In genomic region chr14:8215208-8215778, GRCm38 (mm10) we compare ENCODE assay signal across 8 mouse cellular contexts. TPM values are rescaled to one million over a fixed set of nuclear protein-coding genes. Genes with fewer than 3 reads are reported as not detected.
A peak's percentile ranks its signal among the peaks of the same experiment; 100 is the strongest.
DNase-seq lines count a peak whose midpoint lies in the region; ATAC-seq and TF ChIP-seq lines count a peak whose summit lies in the region.

No protein-coding gene starts in this region.

- no peak for TF ChIP-seq CTCF in brain, embryonic 14.5 days (IDR thresholded peaks at IDR 0.05; ENCODE audit: borderline replicate concordance, extremely low read depth, insufficient read depth, insufficient read length)

- peaks cover 25% of the 10 kb centered on the region for H3K4me1 ChIP-seq in heart, embryonic 15.5 days (replicated peaks)
- H3K4me1 ChIP-seq in neural tube, embryonic 13.5 days (replicated peaks): peaks cover 44% of the 10 kb centered on the region

- H3K27ac ChIP-seq in heart, embryonic 15.5 days: no peak overlapping the region
- H3K27ac ChIP-seq in neural tube, embryonic 13.5 days (replicated peaks): no peak overlapping the region

- TF ChIP-seq POLR2A in brain, embryonic 14.5 days (IDR thresholded peaks at IDR 0.05; ENCODE audit: borderline replicate concordance, extremely low read depth, insufficient read depth, insufficient read length, poor library complexity, severe bottlenecking): no peak

- peak overlapping the region; percentile 61 for H3K4me3 ChIP-seq in heart, embryonic 15.5 days
- H3K4me3 ChIP-seq in neural tube, embryonic 13.5 days: peak overlapping the region; percentile 63

- peak overlapping the region; percentile 75 for H3K4me2 ChIP-seq in heart, embryonic 15.5 days
- H3K4me2 ChIP-seq in neural tube, embryonic 13.5 days: peak overlapping the region; percentile 82

- 23% methylated on average over 21 of the region's 21 CpGs for WGBS in heart, embryonic 15.5 days
- 27% methylated on average over 21 of the region's 21 CpGs for WGBS in large intestine, adult 2 months
- 19% methylated on average over 21 of the region's 21 CpGs for WGBS in neural tube, embryonic 13.5 days

- H3K9me3 ChIP-seq in heart, embryonic 15.5 days (replicated peaks): no peaks in the 10 kb centered on the region
- H3K9me3 ChIP-seq in neural tube, embryonic 13.5 days: no peaks in the 10 kb centered on the region

- no peaks in the 10 kb centered on the region for H3K36me3 ChIP-seq in heart, embryonic 15.5 days
- no peaks in the 10 kb centered on the region for H3K36me3 ChIP-seq in neural tube, embryonic 13.5 days

- H3K9ac ChIP-seq in heart, embryonic 15.5 days: peak overlapping the region; percentile 95
- H3K9ac ChIP-seq in neural tube, embryonic 13.5 days: peak overlapping the region; percentile 89

- DNase-seq in heart, adult 11 months: peak; percentile 75
- no peak for DNase-seq in heart, adult 9 months (ENCODE audit: low spot score in 2 of 2)
- peak; percentile 51 for DNase-seq in brain, embryonic 14.5 days (ENCODE audit: low read depth)
- DNase-seq in large intestine, adult 2 months (ENCODE audit: low read depth, low spot score): peak; percentile 6
- no peak for DNase-seq in natural killer cell, adult 2 months (ENCODE audit: low spot score in 2 of 2)

- no peaks in the 10 kb centered on the region for H3K27me3 ChIP-seq in heart, embryonic 15.5 days
- H3K27me3 ChIP-seq in neural tube, embryonic 13.5 days: peaks cover 22% of the 10 kb centered on the region

- no peak for ATAC-seq in heart, embryonic 15.5 days (replicated peaks; ENCODE audit: insufficient number of reproducible peaks, insufficient read depth, low FRiP score, low read depth)
- ATAC-seq in neural tube, embryonic 13.5 days (ENCODE audit: low read depth): no peak
- no peak for ATAC-seq in megakaryocyte progenitor cell, adult 5-6 weeks (replicated peaks; ENCODE audit: poor library complexity)

RNA-seq across cellular contexts. Expression of gene Kctd6, which starts 1.4 kb away (rescaled TPM):
- polyA plus RNA-seq in brain, embryonic 14.5 days (2012; rRNA removed): 15.0 and 16.9 TPM in 2 replicates
- polyA plus RNA-seq in heart, embryonic 15.5 days (2015; fragmentation: Nextera tagmentation; extraction: Ambion mirVana): 12.5 and 12.6 TPM in 2 replicates
- polyA plus RNA-seq in large intestine, adult 2 months (2012; rRNA removed): 6.5 and 7.4 TPM in 2 replicates
- 14.5 and 18.7 TPM in 2 replicates for polyA plus RNA-seq in neural tube, embryonic 13.5 days (2015; fragmentation: Nextera tagmentation; extraction: Ambion mirVana)
- 4.2 and 4.7 TPM in 2 replicates for total RNA-seq in megakaryocyte progenitor cell, adult 5-6 weeks (2015)
- total RNA-seq in megakaryocyte progenitor cell, adult 5-6 weeks (2017): 3.9 and 5.2 TPM in 2 replicates

RNA-seq across cellular contexts. Expression of gene Pdhb, which starts 42.5 kb away (rescaled TPM):
- 158 and 181 TPM in 2 replicates for polyA plus RNA-seq in brain, embryonic 14.5 days (2012; rRNA removed)
- polyA plus RNA-seq in heart, embryonic 15.5 days (2015; fragmentation: Nextera tagmentation; extraction: Ambion mirVana): 520 and 606 TPM in 2 replicates
- polyA plus RNA-seq in large intestine, adult 2 months (2012; rRNA removed): 49.9 and 54.7 TPM in 2 replicates
- 259 and 285 TPM in 2 replicates for polyA plus RNA-seq in neural tube, embryonic 13.5 days (2015; fragmentation: Nextera tagmentation; extraction: Ambion mirVana)
- total RNA-seq in megakaryocyte progenitor cell, adult 5-6 weeks (2015): 84.6 and 98.4 TPM in 2 replicates
- 144 and 170 TPM in 2 replicates for total RNA-seq in megakaryocyte progenitor cell, adult 5-6 weeks (2017)

RNA-seq across cellular contexts. Expression of gene Acox2, which starts 43.9 kb away (rescaled TPM):
- polyA plus RNA-seq in brain, embryonic 14.5 days (2012; rRNA removed): not detected in 2 replicates
- 0.82 TPM in 1 of 2 replicates, not detected in the other for polyA plus RNA-seq in heart, embryonic 15.5 days (2015; fragmentation: Nextera tagmentation; extraction: Ambion mirVana)
- 5.5 and 10.6 TPM in 2 replicates for polyA plus RNA-seq in large intestine, adult 2 months (2012; rRNA removed)
- polyA plus RNA-seq in neural tube, embryonic 13.5 days (2015; fragmentation: Nextera tagmentation; extraction: Ambion mirVana): 0.36 TPM in 1 of 2 replicates, not detected in the other
- not detected in 2 replicates for total RNA-seq in megakaryocyte progenitor cell, adult 5-6 weeks (2015)
- total RNA-seq in megakaryocyte progenitor cell, adult 5-6 weeks (2017): not detected in 2 replicates

Comparison
In these comparisons a context has a peak if more than half of its experiments do, and no peak if none do; other contexts are left out.
1. DNase-seq: peak in heart, adult 11 months (single experiment), brain, embryonic 14.5 days (single experiment) and large intestine, adult 2 months (single experiment); none in heart, adult 9 months (0 of 2) and natural killer cell, adult 2 months (0 of 2).